ENCODE assay signal across 14 mouse cellular contexts in the genomic region with DNA sequence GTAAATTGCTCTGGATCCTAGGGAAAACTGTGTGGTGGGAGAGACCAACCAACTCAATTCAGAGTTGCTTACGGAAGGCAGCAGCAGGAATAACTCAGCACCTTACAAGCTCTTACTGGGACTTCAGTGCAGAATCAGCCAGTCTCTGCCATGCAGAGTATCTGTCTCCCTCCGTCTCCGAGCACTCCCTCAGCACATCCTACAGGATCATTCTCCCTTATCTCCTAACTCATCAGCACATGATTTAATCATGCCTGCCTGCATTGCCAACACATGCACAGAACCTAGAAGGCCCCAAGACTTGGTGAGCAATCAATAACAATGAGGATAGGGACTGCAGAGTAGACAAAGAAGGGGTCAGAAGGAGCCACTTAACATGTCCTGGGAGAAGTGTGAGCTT. TPM values are rescaled to one million over a fixed set of nuclear protein-coding genes. Genes with fewer than 3 reads are reported as not detected.
DNase-seq lines count a peak whose midpoint lies in the region; ATAC-seq and TF ChIP-seq lines count a peak whose summit lies in the region.
"Had no signal": no experiment of that assay in that cellular context is flagged by ENCODE, and none has a peak within 500 bp of the region (broad histone marks: within the 10 kb centered on the region; RNA-seq: fewer than 3 reads in every experiment).

No protein-coding gene starts in this region.

- DNase-seq in heart, adult 18-20 months = no peak
- DNase-seq in brain, embryonic 14.5 days (ENCODE audit: low read depth) = peak; percentile 30
- DNase-seq in gastrocnemius, postnatal 14 days = no peak
- no peak for DNase-seq in spleen, adult 12 weeks (ENCODE audit: low spot score)
- no peak for DNase-seq in ovary, postnatal 14 days (ENCODE audit: low spot score)
- DNase-seq: cerebellum, adult 9-10 months; gastrocnemius, adult 2 months; right cerebral cortex, postnatal 14 days had no signal

- TF ChIP-seq CTCF in brain, embryonic 14.5 days (IDR thresholded peaks at IDR 0.05; ENCODE audit: borderline replicate concordance, extremely low read depth, insufficient read depth, insufficient read length) = no peak

- 53% methylated on average over 3 of the region's 3 CpGs for WGBS in heart, embryonic 13.5 days
- 58% methylated on average over 3 of the region's 3 CpGs for WGBS in forebrain, embryonic 16.5 days
- 64% methylated on average over 3 of the region's 3 CpGs for WGBS in midbrain, embryonic 13.5 days

- no peak for TF ChIP-seq POLR2A in brain, embryonic 14.5 days (IDR thresholded peaks at IDR 0.05; ENCODE audit: borderline replicate concordance, extremely low read depth, insufficient read depth, insufficient read length, poor library complexity, severe bottlenecking)

- H3K36me3 ChIP-seq in heart, embryonic 13.5 days = peaks cover under 1% of the 10 kb centered on the region; the same call in 1 of the 2 replicates
- no peaks in the 10 kb centered on the region for H3K36me3 ChIP-seq in forebrain, embryonic 16.5 days (ENCODE audit: control insufficient read depth, insufficient read depth)
- H3K36me3 ChIP-seq in midbrain, embryonic 13.5 days = 0 out of 2 replicates have a peak, but pooled peaks cover under 1% of the 10 kb centered on the region
- H3K36me3 ChIP-seq: embryonic facial prominence, embryonic 12.5 days; liver, embryonic 15.5 days had no signal

- H3K27me3 ChIP-seq in heart, embryonic 13.5 days (replicated peaks) = no peaks in the 10 kb centered on the region
- no peaks in the 10 kb centered on the region for H3K27me3 ChIP-seq in forebrain, embryonic 16.5 days (replicated peaks; ENCODE audit: control insufficient read depth, insufficient read depth, low read length)
- H3K27me3 ChIP-seq in midbrain, embryonic 13.5 days = 0 out of 2 replicates have a peak, but pooled peaks cover 3% of the 10 kb centered on the region
- H3K27me3 ChIP-seq: embryonic facial prominence, embryonic 12.5 days had no signal

- intact Hi-C loops in gastrocnemius, postnatal 14 days (cut with DNase I; ENCODE audit: low total_unique reads) = loop anchor here (10.0 kb wide), 1 partner anchor 105 kb away; no protein-coding TSS in a partner anchor

- H3K4me3 ChIP-seq in heart, embryonic 13.5 days = peak overlapping the region; percentile 30
- H3K4me3 ChIP-seq in forebrain, embryonic 16.5 days (replicated peaks; ENCODE audit: low read length) = no peak overlapping the region
- H3K4me3 ChIP-seq in midbrain, embryonic 13.5 days (replicated peaks) = 0 out of 2 replicates have a peak overlapping the region, but pooled peaks have one; percentile 8
- H3K4me3 ChIP-seq: embryonic facial prominence, embryonic 12.5 days; gastrocnemius, adult 2 months; liver, embryonic 15.5 days had no signal

- ATAC-seq in heart, embryonic 13.5 days (ENCODE audit: extremely low read depth, insufficient number of reproducible peaks, low FRiP score, low TSS enrichment) = no peak
- ATAC-seq in forebrain, embryonic 16.5 days = no peak
- ATAC-seq in midbrain, embryonic 13.5 days = no peak

- peaks cover 66% of the 10 kb centered on the region for H3K4me1 ChIP-seq in heart, embryonic 13.5 days
- peaks cover 23% of the 10 kb centered on the region for H3K4me1 ChIP-seq in forebrain, embryonic 16.5 days (replicated peaks; ENCODE audit: control insufficient read depth, insufficient read depth, low read length)
- H3K4me1 ChIP-seq in midbrain, embryonic 13.5 days (replicated peaks) = peaks cover 39% of the 10 kb centered on the region

- peak overlapping the region; percentile 65 for H3K27ac ChIP-seq in heart, embryonic 13.5 days (replicated peaks)
- H3K27ac ChIP-seq in forebrain, embryonic 16.5 days (ENCODE audit: low read length) = no peak overlapping the region
- no peak overlapping the region for H3K27ac ChIP-seq in midbrain, embryonic 13.5 days
- H3K27ac ChIP-seq: embryonic facial prominence, embryonic 12.5 days; gastrocnemius, adult 2 months; liver, embryonic 15.5 days; macrophage had no signal

- H3K4me2 ChIP-seq in heart, embryonic 13.5 days = peak overlapping the region; percentile 64
- peak overlapping the region; percentile 27 for H3K4me2 ChIP-seq in forebrain, embryonic 16.5 days (ENCODE audit: low read length)
- peak overlapping the region; percentile 35 for H3K4me2 ChIP-seq in midbrain, embryonic 13.5 days (replicated peaks)
- H3K4me2 ChIP-seq: embryonic facial prominence, embryonic 12.5 days; liver, embryonic 15.5 days had no signal

- no peaks in the 10 kb centered on the region for H3K9me3 ChIP-seq in heart, embryonic 13.5 days
- no peaks in the 10 kb centered on the region for H3K9me3 ChIP-seq in forebrain, embryonic 16.5 days (ENCODE audit: control insufficient read depth, low read length)
- no peaks in the 10 kb centered on the region for H3K9me3 ChIP-seq in midbrain, embryonic 13.5 days
- H3K9me3 ChIP-seq: embryonic facial prominence, embryonic 12.5 days; liver, embryonic 15.5 days had no signal

- H3K9ac ChIP-seq in heart, embryonic 13.5 days = peak overlapping the region; percentile 41
- H3K9ac ChIP-seq in forebrain, embryonic 16.5 days (replicated peaks; ENCODE audit: low read depth, low read length) = no peak overlapping the region
- H3K9ac ChIP-seq in midbrain, embryonic 13.5 days (replicated peaks) = 0 out of 2 replicates have a peak overlapping the region, but pooled peaks have one; percentile 2
- H3K9ac ChIP-seq: embryonic facial prominence, embryonic 12.5 days; liver, embryonic 15.5 days had no signal

RNA-seq across cellular contexts. Expression of a gene that starts 2.6 kb away (rescaled TPM):
- 49.6 and 51.5 TPM in 2 replicates for polyA plus RNA-seq in heart, embryonic 13.5 days (2015; fragmentation: Nextera tagmentation; extraction: Ambion mirVana)
- total RNA-seq in heart, adult 18-20 months (2021) = 10 to 100 TPM; 88.1 to 97.1 TPM
- polyA plus RNA-seq in brain, embryonic 14.5 days (2012; rRNA removed) = 19.5 and 27.7 TPM in 2 replicates
- polyA plus RNA-seq in forebrain, embryonic 16.5 days (2015; fragmentation: Nextera tagmentation; extraction: Ambion mirVana) = 18.3 and 21.3 TPM in 2 replicates
- 28.6 and 29.2 TPM in 2 replicates for polyA plus RNA-seq in midbrain, embryonic 13.5 days (2015; fragmentation: Nextera tagmentation; extraction: Ambion mirVana)
- total RNA-seq in gastrocnemius, postnatal 14 days (2021) = 1 to 10 TPM; 7.8 to 8.1 TPM
